Mouse (Mus musculus) telencephalon, adult 2 months (tissue): ENCODE measurements at regions not wholly inside any gene's neighbourhood (a gene's known extent, or its start where the extent isn't known, plus 50 kb on each side); places are given as distances from the start of the nearest gene placed in this dataset.

ENCODE experiments used
- DNase-seq: peaks from one replicate; pipeline ENCODE4 v3.0.0-alpha.2; 2011; ENCODE audit warnings: low read depth, low spot score

DNA sequence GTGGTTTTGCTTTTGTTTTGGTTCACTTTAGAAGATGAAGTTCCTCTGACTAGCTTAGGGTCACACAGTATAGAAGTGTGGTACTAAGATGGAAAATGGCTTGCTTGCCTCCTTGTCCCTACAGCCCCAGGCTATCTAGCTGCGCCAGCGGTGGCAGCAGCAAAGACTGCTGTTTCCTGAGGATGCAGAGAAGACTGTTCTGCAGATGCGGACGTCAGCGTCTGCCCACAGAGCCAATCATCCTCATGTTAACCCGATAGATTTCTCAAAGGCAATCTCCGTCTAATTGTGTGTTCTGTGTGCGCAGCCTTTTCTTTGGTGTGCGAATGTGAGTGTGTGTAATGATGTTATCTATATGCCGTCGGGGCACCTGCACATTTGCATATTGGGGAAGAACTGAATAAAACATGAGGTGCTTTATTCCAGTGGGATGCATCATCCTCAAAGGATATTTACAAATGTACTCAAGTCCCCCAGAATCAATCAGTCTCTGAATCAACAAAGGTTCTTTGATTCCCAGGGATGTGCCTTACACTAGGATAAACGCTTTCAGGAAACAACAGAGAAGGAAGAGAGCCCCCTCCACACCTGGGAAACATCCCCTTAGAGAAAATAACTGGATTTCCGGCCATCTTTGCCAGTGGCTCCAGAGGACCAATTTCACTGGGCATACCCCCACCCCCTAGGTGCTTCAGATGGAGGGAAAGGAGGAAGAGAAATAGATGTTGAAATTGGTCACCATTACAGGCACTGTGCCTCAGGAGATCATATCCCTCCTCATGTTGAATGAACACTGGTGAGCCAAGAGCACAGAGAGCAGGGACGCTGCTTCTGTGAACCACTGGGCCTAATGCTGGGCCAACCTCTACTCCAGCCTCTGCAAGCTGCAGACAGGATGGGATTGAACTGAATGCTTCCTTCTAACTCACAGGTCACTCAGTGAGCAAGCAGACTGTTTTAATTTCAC lies 409.7 kb upstream of the Plxna2 start:
- no peak for DNase-seq

DNA sequence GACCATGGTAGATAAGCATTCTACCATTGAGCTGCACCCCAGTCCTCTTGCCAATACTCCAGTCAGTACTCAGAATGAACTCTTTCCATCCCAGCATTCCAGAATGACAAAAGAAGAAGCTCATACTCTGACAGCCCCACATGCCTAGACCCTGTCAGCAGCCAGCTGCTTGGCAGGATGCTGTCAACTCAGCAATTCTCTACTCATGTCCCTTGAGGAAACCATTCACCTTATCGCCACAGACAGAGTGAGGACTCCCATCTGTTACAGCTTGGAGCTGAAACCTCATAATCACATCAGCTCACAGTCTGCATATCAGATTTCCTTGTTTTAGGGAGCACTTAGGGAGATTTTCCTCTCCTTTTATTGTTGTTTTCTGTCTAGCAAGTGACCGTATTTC lies 420.5 kb upstream of the Plxna2 start:
- DNase-seq: no peak

DNA sequence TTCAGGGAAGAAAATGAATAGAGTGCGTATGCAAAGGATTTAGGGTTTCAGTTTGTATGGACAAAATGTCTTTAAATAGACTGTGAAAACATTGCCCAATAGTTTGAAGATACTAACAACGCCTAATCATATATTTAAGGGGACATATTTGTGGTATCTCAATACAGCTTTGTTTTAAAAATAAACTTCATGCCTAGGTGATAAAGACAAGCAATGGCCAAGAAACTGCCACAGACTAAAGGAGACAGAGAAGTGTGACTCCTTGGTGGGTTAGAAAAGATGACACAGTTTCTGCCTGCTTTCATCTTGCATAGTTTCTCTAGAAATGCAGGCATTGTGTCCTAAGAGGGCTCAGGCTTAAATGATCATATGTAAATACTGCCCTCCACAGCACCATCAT lies 435.7 kb upstream of the Plxna2 start:
- DNase-seq: no peak

DNA sequence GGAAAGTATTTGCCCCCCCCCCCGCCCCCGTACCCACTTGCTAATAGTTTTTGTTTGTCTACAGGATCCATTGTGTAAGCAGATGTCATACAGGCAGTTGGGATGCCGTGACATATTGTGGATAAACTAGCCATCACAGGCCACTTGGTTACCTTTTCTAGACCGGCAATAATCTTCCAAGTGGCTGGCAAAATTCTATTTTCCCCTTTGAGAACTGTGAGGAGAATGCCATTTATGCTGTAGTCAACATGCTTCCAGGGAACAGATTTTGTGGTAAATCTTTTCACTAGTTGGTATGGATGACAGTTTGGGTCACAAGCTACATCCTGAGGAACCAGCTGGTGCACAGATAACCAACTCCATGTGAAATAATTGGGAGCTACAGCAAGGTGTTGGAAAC lies 456.5 kb upstream of the Plxna2 start:
- no peak for DNase-seq

DNA sequence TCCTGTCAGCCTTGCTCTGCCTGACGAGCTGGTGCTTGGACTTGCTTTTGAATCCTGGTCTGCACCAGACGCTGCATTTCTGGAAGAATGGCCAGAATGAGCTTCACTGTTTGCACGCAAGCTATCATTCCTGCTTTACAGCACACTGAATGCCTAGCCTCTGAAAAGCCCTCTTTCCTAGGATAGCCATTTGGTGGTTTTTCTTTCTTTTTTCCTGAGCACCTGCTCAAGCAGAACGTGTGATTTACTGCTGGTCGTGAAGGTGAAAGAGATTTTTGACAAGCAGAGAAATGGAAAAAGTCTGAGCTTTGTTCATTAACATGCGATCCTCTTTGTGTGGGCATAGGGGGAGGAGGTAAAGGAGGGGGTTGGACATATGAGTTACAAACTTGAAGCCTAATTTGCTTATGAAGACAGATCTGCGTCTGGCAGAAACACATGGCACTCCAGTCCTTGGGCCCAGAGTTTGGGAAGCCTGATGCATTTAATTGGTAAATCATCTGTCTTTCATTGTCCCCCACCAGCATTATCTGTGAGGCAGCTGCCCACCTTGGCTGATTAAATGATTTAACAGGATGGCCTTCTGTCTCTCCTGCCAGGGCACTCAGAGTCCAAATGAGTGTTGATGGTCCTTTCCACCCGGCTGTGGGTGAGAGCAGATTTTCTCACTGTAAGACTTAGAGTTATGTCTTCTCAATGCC lies 457.1 kb upstream of the Plxna2 start:
- no peak for DNase-seq

DNA sequence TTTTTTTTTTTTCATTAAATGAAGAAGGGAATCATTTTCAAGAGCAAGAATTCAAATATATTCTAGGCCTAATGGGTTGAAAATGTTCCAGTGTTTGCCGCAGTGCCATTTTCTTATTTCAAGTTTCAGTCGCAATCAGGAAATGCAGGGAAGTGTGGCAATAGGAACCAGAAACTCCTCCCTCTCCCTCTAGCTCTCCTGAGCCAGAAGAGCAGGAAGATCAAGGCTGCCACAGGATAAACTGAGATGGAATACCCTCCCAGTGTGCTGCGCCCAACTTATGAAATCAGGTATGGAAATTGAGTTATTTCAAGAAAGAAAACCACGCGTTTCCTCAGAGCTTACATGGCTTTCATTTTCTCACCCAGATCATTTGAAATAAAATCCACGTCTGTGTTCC lies 460.8 kb upstream of the Plxna2 start:
- no peak for DNase-seq

DNA sequence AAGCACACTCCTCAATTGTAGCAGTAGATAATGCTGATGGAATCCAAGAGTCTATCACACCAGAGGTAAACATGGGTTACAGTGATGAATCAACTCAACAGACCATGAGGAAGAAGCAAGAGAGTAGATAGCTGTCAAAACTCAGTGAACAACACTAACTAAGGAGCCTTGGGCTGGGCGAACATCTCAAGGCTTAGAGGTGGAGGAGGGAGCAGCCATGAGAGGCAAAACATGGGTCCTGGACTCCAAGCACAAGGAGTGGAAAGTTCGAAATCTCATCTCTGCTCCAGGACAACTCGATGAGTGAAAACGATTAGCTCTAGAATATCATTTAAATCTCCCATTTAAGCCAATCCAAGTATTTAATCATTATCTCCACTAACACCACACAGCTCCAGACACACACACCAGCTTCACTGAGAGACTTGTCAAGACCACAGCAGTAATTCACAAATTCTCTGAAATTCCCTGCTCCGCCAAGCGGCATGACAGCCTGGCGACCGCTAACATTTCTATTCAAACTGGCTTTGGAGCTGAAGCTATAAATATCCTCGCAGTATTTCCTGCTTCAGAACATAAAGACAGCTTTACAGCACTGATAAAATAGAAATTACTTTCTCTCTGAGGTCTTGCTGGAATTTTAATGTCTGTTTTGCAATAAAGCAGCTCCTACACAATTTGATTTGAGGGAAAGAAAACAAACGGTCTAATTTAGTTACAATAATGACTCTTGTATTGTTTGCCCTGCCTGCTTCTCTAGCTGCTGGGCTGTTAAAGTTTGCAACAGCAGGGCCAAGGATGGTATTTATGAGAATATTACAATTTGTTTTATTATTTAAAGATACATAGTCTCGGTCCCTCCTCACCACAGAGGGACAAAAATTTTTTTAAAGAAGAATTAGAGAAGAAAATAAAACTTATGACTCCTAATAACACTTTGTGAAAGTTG lies 469.3 kb upstream of the Plxna2 start:
- DNase-seq: peak; percentile 41

DNA sequence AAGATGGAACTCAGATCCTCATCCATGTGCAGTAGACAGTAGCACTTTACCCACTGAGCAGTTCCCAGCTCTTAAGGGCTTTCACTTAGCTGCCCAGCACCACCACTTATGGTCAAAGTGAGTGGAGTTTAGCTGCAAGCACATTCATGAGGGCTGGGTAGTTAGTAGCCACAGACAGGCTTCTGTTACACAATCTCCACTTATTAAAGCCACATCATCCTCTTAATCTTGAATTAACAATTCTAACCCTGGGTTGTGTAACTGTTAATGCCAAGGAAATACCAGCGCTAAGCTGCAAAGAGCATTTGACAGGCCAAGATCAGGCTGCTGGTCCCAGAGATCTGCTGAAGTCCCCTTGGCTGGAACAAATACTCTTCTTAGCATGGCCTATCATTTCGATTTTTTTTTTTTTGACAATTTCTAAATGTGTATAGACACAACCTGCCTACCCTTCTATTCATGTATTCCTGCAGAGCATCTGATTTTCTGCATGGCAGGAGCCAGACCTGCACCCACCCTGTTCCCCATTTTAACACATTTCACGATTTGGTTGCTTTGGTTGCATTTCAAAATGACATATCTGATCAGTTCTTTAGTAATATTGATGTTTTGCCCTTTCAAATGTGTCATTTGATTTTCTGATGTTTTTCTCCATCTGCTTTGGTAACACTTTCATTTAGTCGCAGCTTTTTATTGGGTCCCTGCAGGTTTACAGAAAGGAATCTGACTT lies 500.2 kb upstream of the Plxna2 start:
- DNase-seq: no peak

DNA sequence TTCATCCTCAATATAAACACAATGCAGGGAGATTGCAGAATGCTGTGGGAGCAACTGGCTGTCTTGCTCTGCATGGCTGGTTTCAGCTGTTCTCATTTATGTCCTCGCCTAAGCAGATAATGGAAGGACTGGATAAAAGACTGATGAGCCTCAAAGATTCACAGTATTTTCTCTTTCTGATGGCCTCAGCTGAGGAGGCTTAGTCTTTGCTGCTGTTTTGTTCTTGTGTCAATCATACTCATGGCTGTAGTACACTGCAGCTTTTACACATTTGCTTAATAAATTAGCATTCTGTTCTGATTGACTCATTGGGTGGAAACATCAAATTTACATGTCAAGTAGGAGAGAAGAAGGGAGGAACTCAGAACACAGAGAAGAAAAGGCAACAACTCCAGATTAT lies 503.6 kb upstream of the Plxna2 start:
- DNase-seq: no peak

DNA sequence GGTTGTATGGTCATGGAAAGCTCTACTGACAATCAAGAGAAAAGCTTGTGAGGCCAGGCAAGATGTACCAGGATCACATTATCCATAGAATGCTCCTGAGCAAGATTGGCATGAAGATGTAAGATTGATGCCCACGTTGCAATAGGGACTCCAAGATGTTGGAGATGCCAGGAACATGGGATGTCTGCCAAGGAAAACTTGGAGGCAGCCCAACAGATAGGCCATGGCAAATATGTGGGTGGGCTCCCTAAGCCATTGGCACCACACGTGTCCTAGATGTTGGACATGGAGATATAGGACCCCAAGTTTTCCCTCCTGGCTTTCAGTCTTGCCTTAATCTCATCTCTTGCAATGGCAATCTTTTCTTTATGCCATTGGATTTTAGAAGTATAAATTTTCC lies 506.1 kb upstream of the Plxna2 start:
- no peak for DNase-seq

DNA sequence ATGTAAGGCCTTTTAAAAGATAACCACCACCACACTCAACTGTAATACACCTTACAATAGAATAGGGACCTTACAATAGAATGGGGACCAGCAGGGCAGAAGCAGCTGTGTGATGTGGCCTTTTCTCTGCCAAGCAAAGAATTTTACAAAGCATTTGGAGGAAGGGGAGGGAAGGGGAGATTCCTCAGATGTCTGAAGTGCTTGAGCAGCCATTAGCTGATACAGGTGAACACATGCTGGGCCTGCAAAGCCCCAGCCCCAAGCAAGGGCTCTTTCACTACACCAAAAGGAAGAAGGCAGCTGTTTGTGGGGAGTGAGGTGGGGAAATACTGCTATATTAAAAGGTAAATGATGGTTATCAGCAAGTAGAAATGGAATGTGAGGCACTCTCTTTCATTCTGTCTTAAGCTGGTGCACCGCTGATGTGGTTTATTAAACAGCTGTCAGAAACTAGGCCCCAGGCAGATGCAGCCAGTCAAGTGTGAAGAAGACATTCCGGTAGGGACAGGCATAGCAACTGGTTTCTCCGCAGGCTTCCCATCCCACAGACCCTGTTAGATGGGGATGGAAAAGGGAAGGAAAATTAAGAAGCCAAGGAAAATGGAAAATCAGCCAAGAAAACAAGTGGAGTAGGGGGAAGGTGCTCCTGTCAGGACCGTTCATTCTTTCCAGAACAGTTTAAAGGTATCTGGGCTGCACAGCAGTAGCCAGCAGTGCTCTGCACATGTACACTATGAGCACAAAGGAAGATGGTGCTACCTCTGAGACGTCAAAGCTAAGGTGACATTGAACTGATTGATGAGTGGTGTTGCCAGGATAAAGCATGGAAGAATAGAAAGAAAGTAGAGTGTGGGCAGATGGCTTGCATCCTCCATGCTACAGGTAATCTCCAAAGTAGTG lies 508.6 kb upstream of the Plxna2 start:
- DNase-seq: no peak

DNA sequence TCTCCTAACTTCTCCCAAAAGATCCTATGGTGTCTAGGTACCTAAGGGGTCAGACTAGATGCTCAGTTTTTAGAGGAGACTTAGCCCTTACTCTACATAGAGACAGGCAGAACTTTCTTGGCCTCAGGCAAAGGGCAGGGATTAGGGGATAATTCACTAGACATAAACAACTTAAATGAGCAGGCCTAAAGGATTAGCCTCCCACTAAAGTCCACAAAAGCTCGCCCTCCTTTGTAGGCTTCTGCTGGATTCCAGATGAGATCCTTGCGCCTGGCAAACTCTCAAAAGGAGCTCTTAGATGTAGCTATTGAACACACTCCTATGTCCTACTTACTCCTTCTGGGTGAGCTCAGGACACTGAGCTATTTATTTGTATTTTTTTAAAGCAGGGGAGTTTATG lies 509.9 kb upstream of the Plxna2 start:
- DNase-seq: no peak

DNA sequence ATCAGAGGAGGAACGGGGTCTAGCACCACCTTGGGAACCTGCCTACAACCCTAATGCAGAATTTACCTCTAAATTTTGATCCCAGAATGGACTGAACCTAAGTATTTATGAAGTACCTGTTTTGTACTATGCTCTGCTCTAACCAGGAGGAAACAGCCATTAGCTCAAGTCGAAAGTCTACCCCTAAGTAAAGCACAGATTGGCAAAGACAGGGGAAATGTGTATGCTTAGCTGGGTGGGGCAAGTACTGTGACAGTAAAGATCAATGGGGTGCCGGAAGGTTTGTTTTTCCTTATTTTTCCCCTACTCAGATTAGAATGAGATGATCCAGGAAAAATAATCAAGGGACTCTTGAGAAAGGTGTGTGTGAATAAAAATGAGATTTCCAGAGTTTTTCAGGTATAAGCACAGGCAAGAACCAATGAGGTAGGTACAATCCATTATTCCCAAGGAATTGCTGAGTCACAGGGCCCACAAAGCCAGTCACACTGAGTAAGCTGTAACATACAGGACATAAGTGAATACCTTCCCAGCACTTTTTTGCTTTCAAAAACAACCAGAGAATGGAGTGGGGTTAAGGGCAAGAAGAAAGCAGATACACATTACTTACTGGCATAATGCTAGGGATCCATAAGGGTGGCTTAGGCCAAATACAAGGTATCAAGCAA lies 510.6 kb upstream of the Plxna2 start:
- DNase-seq: no peak

DNA sequence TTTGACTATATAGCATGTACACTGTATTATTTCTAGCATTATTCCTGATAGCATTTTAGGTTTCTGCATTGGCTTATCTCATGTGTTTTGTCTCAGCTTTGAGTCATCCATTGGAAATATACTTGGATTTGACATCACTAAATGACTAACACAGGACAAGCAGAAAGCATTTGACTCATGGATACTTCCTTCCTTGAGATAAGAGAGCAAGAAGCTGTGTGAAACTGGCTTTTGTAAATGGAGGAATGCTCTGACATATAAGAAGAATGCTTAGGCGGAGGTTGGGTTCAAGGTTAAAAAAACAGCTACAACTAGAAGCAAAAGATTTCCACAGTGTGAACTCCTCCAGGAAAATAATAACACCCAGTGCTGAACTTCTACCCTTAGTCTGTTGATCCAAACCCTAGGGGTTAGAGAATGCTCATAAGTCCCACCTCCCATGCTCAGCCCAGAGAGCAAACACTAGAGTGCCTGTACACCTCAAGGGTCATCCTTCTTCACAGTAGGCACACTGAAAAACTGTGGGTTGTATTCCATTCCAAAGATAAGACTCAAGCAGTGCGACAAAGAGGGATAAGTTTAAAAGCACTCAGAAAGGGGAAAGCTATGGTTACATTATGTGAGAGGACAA lies 528.0 kb upstream of the Plxna2 start:
- DNase-seq: peak; percentile 18

DNA sequence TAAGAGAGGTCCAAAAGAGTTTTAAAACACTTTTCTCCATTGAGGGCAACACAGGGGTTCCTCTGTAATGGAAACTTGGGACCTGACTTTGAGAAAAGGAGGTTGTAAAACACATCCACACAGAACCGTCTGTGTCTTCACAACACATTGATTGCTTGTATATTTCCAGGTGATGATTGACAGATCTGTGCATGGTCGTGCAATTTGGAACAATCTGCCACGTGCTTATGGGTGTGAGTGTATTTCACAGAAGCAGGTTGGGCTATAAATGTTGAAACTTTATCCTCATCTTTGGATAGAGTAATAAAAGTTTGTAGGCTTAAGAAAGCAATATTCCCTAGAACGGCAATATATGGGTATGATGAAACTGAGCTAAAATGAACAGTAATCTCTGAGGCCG lies 559.5 kb upstream of the Plxna2 start:
- no peak for DNase-seq

DNA sequence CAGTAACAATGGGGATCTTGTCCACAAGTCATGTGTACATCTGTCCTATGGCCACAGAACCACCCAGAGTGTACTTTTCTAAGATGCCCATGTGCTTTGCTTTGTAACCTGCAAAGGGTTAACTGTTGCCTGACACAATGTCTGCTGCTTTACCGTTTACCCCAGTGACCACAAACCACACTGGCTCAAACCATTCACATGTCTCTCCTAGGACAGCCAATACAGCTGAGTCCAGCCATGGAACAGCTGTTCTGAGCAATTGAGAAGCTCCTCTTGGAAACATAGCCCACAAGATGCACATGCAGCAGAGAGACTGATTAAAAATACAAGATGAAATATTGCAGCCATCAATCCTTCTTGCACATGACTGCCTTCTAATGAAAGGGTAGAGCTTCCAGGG lies 561.5 kb upstream of the Plxna2 start:
- no peak for DNase-seq

DNA sequence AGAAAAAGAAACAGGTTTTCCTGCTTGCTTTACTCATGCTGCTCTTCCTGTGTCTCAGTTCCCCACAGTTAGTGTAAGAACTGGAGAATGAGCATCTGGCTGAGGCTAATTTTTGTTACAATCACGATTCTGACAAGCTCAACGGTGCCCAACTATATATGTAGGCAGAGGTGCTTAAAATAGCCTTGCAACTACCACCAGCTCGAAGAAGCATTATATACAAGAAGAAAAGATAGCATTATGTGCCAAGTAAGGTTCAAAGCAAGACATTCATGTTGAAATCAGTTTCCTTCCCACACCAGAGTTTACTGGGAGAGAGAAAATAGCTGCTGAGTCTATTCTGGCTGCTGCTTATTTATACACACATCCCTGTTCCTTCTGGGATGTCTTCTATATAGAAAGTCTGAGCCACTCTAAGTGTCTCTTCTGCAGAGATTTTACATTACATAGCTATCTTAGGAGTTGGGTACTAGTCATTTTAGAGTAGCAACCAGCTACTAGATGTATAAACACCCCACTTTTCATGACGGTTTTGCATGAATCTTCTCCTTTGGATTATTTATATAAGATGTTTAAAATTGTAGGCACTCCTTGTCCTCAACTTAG lies 568.2 kb upstream of the Plxna2 start:
- DNase-seq: peak; percentile 95
